Mouse (Mus musculus) megakaryocyte, embryonic 14.5 days (primary cell): ENCODE measurements around the gene Gm1043.

Source experiments
- FLI1 ChIP-seq: IDR thresholded peaks from 2 replicates; pipeline ENCODE4 v1.6.1; 2012; ENCODE audit warnings: low read length, inconsistent platforms, mixed read lengths
- GATA1 ChIP-seq: IDR thresholded peaks from 3 replicates; pipeline ENCODE4 v1.6.1; 2012; ENCODE audit warnings: mixed read lengths, low read length, inconsistent platforms, borderline replicate concordance

DNA sequence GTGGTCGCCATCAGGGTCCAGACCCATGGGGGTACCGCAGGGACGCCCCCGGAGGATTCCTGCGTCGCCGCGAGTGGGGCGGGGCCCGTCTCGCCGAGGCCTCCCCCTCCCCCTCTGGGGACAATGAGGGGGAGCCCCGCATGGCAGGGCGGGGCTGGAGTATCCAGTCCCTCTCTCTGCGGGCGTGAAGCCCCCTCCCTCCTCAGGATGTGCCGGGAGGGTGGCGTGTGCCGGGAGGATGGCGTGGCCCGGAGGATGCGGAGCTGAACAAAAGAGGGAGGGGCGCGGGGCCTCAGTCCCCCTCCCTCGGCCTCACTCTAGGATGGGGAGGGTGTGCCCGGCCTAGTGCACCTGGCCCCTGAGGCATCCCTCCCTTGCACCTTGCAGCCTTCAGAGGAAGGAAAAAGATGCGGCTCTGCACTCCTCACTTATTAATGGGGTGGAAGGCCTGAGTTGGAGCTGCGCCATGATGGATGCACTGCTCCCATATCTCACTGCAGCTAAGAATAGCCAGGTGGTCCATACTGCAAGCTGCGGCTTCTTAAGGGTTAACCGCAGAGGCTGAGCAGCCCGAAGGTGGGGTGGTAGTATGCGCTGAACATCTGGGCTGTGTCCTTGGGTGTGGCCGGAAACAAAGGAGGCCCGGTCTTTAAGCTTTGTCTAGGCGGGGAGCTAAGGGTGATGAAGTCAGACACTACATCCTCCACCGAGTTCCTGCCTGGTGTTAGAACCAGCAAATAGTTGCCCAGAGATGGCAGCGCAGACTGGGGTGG lies 161.2 kb downstream of the Gm1043 start:
- no peak for TF ChIP-seq GATA1
- TF ChIP-seq FLI1 = no peak
